Mouse (Mus musculus) left cerebral cortex, adult 2 months (tissue): ENCODE results near the gene C2cd5. TPM values are rescaled to one million over a fixed set of nuclear protein-coding genes. Genes with fewer than 3 reads are reported as not detected.
"Not testable (repeated sequence)": the region's sequence is repeated elsewhere in the genome, so short reads cannot be mapped to it uniquely, and the experiment has no call there.

ENCODE experiments used
- DNase-seq, 2 experiments: peaks; one replicate each; pipeline ENCODE4 v3.0.0; 2021 to 2022; ENCODE audit warnings: low spot score in 2 of 2, mixed read lengths in 1 of 2; ENCODE audit errors: extremely low spot score in 1 of 2
- H3K27ac ChIP-seq: fragments of 200-600 bp; 2 replicates; pipeline ENCODE4 v1.8.1; 2022
- H3K4me3 ChIP-seq: fragments of 200-600 bp; 2 replicates; pipeline ENCODE4 v1.8.1; 2022
- CTCF ChIP-seq: fragments of 200-600 bp; IDR thresholded peaks from 2 replicates; pipeline ENCODE4 v1.8.1; 2022; ENCODE audit warnings: antibody characterized with exemption, mild to moderate bottlenecking, moderate library complexity
- intact Hi-C: fragments of 180-260 bp; cut with DNase I; formaldehyde crosslinking; loops from one replicate; pipeline ENCODE4 v1.15.1; 2025
- total RNA-seq, 2 experiments: library from RNA; stranded (reverse); gene quantifications; 2 replicates each; pipeline ENCODE4 v1.2.3; 2021

Gene C2cd5
- total RNA-seq, 2 experiments from 2014 or later: 103 to 104 TPM

DNA sequence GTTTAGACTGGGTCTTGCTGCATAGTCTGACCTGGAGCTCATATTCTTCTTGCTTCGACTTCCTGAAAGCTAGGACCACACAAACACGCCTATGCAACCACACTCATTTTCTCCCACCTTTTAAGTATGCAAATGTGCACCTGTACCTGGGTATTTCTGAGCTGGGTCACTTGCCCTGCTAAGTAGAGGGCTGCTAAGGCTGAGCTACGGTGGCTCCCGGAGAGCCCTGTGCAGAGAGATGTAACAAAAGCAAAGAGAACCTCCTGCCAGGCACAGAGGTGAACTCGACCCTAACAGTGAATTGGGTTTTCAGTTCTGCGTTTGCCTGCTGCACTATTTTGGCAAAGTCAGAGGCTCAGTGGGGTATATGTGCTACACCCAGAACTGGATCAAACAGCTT, 112.3 kb downstream of the C2cd5 start:
- Histone ChIP-seq H3K4me3 (no peak overlapping the region), H3K27ac (no peak overlapping the region)
- intact Hi-C loops: no loop called here
- no peak for DNase-seq
- no peak for TF ChIP-seq CTCF

DNA sequence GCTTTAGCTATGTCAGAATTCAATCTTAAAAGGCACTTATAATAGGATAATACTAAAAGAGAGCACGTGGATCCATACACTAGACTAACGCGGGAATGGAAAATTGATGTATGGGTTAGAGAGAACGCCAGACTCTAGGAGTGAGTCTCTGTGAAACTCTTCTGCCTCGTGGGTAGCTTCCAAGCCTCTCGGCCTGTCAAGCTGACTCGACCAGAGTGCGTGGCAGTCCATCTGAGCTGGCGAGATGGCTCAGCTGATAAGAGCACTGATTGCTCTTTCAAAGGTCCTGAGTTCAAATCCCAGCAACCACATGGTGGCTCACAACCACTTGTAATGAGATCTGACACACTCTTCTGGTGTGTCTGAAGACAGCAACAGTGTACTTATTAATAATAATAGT, 113.2 kb downstream of the C2cd5 start:
- DNase-seq, intact Hi-C loops, H3K27ac ChIP-seq, H3K4me3 ChIP-seq: not testable (repeated sequence)

DNA sequence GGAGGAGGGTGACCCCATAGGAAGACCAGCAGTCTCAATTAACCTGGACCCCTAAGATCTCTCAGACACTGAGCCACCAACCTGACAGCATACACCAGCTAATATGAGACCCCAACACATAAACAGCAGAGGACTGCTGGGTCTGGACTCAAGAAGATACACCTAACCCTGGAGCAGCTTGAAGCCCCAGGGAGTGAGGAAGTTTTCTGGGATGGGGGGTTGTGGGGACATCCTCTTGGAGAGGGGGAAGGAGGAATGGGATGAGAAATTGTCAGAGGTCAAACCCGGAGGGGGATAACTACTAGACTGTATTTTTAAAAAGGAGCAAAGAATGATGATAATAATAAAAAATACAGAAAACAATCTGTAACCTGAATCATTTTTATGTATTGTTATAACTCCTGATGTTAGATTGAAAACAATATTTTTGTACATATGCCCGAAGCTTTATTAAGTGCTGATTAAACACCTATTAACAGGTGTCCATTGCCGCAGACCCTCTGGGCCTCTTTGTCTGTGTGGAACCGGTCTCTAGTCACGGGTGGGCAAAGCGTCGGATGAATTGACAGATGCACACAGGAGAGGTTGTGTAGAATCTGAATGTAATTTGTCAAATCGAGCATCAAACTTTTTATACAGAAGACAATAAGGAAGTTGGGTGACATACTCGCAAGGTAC, 114.2 kb downstream of the C2cd5 start:
- DNase-seq, H3K27ac ChIP-seq, H3K4me3 ChIP-seq, intact Hi-C loops: not testable (repeated sequence)

DNA sequence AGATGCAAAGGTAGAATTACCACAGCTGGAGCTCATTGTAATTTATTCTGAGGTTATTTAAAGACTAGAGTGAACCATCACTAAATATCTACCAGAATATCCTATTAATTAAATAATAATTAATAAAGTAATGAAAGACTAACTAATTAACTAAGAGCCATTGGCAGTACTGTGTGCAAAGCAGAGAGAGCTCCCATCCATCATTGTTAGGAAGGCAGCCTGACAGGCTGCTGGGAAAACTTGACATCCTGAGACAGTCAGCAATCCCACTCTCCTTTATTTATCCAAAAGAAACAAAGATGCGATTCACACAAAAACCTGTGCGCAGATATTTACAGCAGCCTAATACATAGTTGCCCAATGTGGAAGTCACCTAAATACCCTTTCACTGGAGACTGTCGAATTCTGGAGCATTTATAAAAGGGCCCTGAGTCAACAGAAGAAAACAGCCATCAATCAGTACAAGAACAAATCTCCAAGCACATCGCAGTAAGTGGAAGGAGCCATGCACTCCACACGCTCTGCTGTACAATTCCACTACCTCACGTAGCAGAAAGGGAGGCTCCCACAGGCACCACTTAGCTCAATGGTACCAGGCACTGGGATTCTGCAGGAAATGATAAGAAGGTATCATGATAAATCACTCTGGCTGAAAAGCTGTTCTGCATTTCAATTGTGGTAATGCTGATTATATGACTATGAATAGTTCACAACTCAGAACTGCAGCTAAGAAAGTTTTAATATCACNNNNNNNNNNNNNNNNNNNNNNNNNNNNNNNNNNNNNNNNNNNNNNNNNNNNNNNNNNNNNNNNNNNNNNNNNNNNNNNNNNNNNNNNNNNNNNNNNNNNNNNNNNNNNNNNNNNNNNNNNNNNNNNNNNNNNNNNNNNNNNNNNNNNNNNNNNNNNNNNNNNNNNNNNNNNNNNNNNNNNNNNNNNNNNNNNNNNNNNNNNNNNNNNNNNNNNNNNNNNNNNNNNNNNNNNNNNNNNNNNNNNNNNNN, 120.0 kb downstream of the C2cd5 start:
- no peak overlapping the region for H3K27ac ChIP-seq
- DNase-seq: no peak

DNA sequence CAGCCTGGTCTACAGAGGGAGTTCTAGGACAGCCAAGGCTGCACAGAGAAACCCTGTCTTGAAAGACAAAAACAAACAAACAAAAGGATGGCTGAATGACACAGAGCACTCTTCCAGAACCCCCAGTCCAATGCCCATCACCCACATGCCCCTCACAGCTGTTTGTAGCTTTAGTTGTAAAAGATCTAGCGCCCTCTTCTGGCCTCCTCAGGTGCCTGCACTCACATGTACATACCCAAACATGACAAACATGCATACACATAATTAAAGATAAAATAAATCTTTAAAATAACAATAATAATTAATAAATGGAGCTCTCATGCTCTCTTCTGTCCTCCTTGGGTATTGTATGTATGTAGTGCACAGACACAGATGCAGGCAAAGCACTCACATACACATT, 122.7 kb downstream of the C2cd5 start:
- DNase-seq: no peak
- Histone ChIP-seq H3K27ac (no peak overlapping the region), H3K4me3 (no peak overlapping the region)
- TF ChIP-seq CTCF: no peak; the same call in 1 of the 2 replicates
- intact Hi-C loops: loop anchor here (10.0 kb wide), 1 partner anchor 432 kb away; no protein-coding TSS in a partner anchor

More for the DNA sequence above, 120.0 kb downstream of the C2cd5 start:
- H3K4me3 ChIP-seq: no peak overlapping the region
- no peak for TF ChIP-seq CTCF
- intact Hi-C loops: loop anchor here (10.0 kb wide), 1 partner anchor 435 kb away; no protein-coding TSS in a partner anchor

DNA sequence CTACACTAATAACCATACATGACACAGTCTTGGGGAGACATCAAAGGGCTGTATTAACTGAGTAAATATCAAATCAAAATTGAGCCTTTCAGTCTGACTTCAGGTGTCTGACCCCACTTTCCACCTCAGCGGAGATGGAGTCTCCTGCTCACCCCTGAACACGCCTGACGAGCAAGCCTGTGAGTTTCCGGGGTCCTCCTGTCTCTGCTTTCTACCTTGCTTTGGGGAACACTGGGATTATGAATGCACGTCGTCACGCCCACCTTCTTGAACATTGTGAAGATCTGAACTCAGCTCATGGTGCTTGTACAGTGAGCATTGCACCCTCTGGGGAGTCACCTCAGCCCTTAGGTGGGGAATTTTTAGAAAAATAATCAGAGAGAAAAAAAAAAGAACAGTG, 126.7 kb downstream of the C2cd5 start:
- intact Hi-C loops: loop anchor here (10.0 kb wide), 1 partner anchor 428 kb away; no protein-coding TSS in a partner anchor
- no peak for DNase-seq

DNA sequence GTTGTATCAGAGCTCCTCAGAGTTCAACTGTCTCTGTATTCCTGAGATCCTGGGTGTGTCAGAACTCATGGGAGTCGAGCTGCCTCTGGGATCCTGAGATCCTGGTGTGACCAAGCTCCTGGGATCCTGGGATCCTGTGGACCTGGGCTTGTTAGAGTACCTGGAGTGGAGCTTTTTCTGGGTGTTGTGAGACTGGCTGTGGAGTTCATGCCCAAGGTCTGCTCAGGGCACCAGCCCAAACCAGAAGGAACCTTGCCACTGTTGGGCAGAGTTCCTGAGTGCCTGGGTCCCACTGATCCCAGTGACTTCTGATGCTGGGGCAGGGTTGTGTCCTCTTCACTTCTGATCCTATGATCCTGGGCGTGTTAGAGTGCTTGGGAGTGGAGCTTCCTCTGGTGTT, 127.7 kb downstream of the C2cd5 start:
- Histone ChIP-seq H3K4me3 (no peak overlapping the region), H3K27ac (no peak overlapping the region)
- intact Hi-C loops: loop anchor here (10.0 kb wide), 1 partner anchor 427 kb away; no protein-coding TSS in a partner anchor
- DNase-seq: no peak
- TF ChIP-seq CTCF: no peak

More for the DNA sequence above, 126.7 kb downstream of the C2cd5 start:
- Histone ChIP-seq H3K27ac (no peak overlapping the region), H3K4me3 (no peak overlapping the region)
- no peak for TF ChIP-seq CTCF

DNA sequence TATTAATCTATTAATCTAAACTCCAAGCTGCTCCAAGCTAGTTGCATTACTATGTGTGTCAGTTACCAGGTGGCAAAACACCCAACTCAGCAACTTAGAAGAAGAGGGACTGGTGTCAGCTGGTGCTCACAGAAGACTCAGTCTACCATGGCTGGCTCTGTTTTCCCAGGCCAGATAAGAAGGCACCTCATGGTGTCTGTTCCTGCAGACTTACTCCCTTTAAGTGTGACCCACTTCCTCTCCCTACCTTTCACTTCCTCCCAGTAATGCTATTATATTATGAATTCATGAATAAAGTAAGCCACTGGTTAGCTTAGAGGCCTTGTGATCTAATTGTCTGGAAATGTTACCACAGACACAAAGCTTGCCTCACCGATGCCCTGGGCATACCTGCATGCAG, 132.5 kb downstream of the C2cd5 start:
- intact Hi-C loops: loop anchor here (10.0 kb wide), 2 partner anchors 153 to 443 kb away; no protein-coding TSS in a partner anchor
- H3K27ac ChIP-seq: no peak overlapping the region
- no peak for DNase-seq
- TF ChIP-seq CTCF: no peak
- no peak overlapping the region for H3K4me3 ChIP-seq

DNA sequence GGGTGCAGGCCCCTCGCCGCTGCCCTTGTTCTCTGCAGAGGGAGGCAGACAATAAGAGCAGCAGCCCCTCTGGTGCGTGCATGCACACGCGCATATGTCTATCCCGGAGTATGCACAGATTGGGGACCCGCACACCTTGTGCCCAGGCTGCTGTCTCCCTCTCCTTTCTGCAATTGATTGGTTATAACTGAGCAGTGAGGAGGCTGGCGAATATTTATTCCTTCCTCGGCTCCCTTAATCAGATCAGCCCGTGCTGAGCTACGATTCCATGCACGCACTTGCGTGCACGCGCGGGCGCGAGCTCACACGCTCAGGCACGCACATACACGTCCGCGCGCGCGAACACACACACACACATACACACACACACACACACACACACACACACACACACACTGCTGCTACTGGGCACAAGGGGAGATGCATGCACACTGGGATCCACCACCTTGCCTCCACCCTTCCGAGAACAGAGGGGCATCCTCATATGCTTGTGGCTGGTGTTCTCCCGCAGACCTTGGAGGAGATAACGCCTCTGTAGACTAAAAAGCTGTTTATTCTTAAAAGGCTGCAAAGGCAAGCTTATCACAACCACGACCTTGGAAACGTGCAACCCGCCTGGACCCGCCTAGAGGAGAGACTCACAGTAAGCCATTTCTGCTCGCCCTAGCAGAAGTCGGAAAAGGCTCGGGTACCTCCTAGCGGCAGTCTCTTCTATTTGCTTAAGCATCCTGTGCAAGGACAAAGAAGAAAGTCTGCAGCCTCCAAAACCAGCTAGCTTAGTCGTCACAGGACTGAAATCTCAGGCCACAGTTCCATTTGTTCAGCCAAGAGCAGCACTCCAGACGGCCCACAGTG, 135.2 kb downstream of the C2cd5 start:
- H3K4me3 ChIP-seq: peak overlapping the region; percentile 71
- peak overlapping the region; percentile 95 for H3K27ac ChIP-seq
- intact Hi-C loops: loop anchor here (2.0 to 10.0 kb wide), 6 partner anchors 36 to 440 kb away; no protein-coding TSS in a partner anchor
- DNase-seq: peak; percentile 80 to 81
- peak; percentile 80 for TF ChIP-seq CTCF

DNA sequence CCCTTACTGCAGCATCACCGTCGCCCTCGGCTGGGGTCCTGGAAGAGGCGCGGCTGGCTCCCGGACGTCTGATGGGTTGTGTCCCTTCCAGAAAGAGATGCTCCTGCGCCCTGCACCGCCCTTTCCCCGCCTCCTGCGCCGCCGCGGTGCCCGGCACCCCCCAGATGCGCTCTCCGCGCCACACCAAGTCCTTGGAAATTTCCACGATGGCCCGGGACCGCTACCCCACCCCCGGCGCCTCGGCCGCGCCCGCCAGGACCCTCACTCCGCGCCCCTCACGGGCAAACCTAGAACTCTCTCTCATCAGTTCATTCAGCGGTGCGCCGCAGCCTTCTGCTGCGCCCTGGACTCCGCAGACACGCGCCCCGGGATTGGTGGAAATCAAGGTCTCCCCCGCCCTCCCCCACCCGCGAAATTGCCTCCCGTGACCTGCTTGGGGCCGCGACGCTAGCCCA, 135.8 kb downstream of the C2cd5 start, which contains the start of gene St8sia1:
TSS of gene St8sia1 (minus strand) at position 377 of the 455 bp plus-strand sequence.
- intact Hi-C loops: loop anchor here (2.0 to 10.0 kb wide), 6 partner anchors 35 to 439 kb away; no protein-coding TSS in a partner anchor
- Histone ChIP-seq H3K27ac (peak within 1 kb of the TSS; percentile 95), H3K4me3 (peak within 1 kb of the TSS; percentile 71)
- TF ChIP-seq CTCF: no peak; the same call in 1 of the 2 replicates
- peak; percentile 65 to 69 for DNase-seq
